ENCODE assay signal across 9 mouse cellular contexts in genomic region chr9:21869290-21869689, GRCm38 (mm10). TPM values are rescaled to one million over a fixed set of nuclear protein-coding genes. Genes with fewer than 3 reads are reported as not detected.
A peak's percentile ranks its signal among the peaks of the same experiment; 100 is the strongest.
DNase-seq lines count a peak whose midpoint lies in the region; ATAC-seq and TF ChIP-seq lines count a peak whose summit lies in the region.
"Not testable (repeated sequence)": the region's sequence is repeated elsewhere in the genome, so short reads cannot be mapped to it uniquely, and the experiment has no call there.
"Had no signal": no experiment of that assay in that cellular context is flagged by ENCODE, and none has a peak within 500 bp of the region (broad histone marks: within the 10 kb centered on the region; RNA-seq: fewer than 3 reads in every experiment).

No protein-coding gene starts in this region.

- H3K36me3 ChIP-seq in kidney, postnatal 0 days (ENCODE audit: insufficient read depth, low read length); thymus, adult 2 months (ENCODE audit: control insufficient read depth, insufficient read depth, low read length): not testable (repeated sequence)

- not testable (repeated sequence) for H3K27me3 ChIP-seq in kidney, postnatal 0 days (ENCODE audit: insufficient read depth, low read length); thymus, adult 2 months (ENCODE audit: control insufficient read depth, insufficient read depth, low read length)

- not testable (repeated sequence) for H3K27ac ChIP-seq in kidney, postnatal 0 days; thymus, adult 2 months (ENCODE audit: control insufficient read depth, insufficient read depth, low read length)

- TF ChIP-seq CTCF in kidney, postnatal 0 days (IDR thresholded peaks at IDR 0.05; ENCODE audit: low read depth): peak; percentile 63
- peak; percentile 39; the same call in 1 of the 2 replicates for TF ChIP-seq CTCF in thymus, adult 2 months (IDR thresholded peaks at IDR 0.05; ENCODE audit: borderline replicate concordance, control insufficient read depth, extremely low read depth, insufficient read depth, low read length, poor library complexity)

- ATAC-seq in kidney, postnatal 0 days (replicated peaks; ENCODE audit: low FRiP score, low read depth): not testable (repeated sequence)

- peak; percentile 13 for DNase-seq in CD4-positive, CD25-positive, alpha-beta regulatory T cell, adult 2 months (ENCODE audit: low read depth, low spot score)
- peak; percentile 64 for DNase-seq in adrenal gland, postnatal 25 days
- peak; percentile 31 for DNase-seq in embryo, embryonic 10.5 days (ENCODE audit: low spot score)
- peak; percentile 66 for DNase-seq in heart, adult 8-10 months (ENCODE audit: low spot score)
- not testable (repeated sequence) for DNase-seq in kidney, postnatal 0 days (ENCODE audit: low spot score)
- peak; percentile 37 for DNase-seq in liver
- peak; percentile 46 for DNase-seq in ovary, postnatal 14 days (ENCODE audit: low spot score)
- DNase-seq in thymus, adult 2 months: peak; percentile 33

- H3K4me3 ChIP-seq in kidney, postnatal 0 days (replicated peaks; ENCODE audit: low read depth, low read length); thymus, adult 2 months (ENCODE audit: control insufficient read depth, insufficient read depth, low read length): not testable (repeated sequence)

- H3K9me3 ChIP-seq in kidney, postnatal 0 days (replicated peaks; ENCODE audit: low read length): not testable (repeated sequence)

- 56% methylated on average over 7 of the region's 7 CpGs for WGBS in kidney, postnatal 0 days
- WGBS in thymus, adult 2 months: 67% methylated on average over 7 of the region's 7 CpGs

- not testable (repeated sequence) for H3K9ac ChIP-seq in kidney, postnatal 0 days (ENCODE audit: low read depth, low read length)

- not testable (repeated sequence) for TF ChIP-seq POLR2A in thymus, adult 2 months (IDR thresholded peaks at IDR 0.05; ENCODE audit: control insufficient read depth, extremely low read depth, insufficient read depth, low read length, poor library complexity)

- H3K4me1 ChIP-seq in kidney, postnatal 0 days (replicated peaks; ENCODE audit: insufficient read depth, low read length); thymus, adult 2 months (replicated peaks; ENCODE audit: control insufficient read depth, insufficient read depth, low read length): not testable (repeated sequence)

- not testable (repeated sequence) for H3K4me2 ChIP-seq in kidney, postnatal 0 days (ENCODE audit: low read length)

RNA-seq across cellular contexts. Expression of gene Dock6, which starts 16.9 kb away (rescaled TPM):
- 45.6 and 46.0 TPM in 2 replicates for total RNA-seq in adrenal gland, postnatal 25 days (2021)
- 10 to 100 TPM; 27.3 to 35.7 (median 30.7) TPM for total RNA-seq in heart, adult 8-10 months (2022)
- polyA plus RNA-seq in kidney, postnatal 0 days (2015; fragmentation: Nextera tagmentation; extraction: Ambion mirVana): 28.3 and 28.7 TPM in 2 replicates
- 27.7 and 30.8 TPM in 2 replicates for polyA plus RNA-seq in thymus, adult 2 months (2012; rRNA removed)

RNA-seq across cellular contexts. Expression of gene Angptl8, which starts 34.0 kb away (rescaled TPM):
- total RNA-seq in adrenal gland, postnatal 25 days (2021): 4.5 and 17.1 TPM in 2 replicates
- total RNA-seq in heart, adult 8-10 months (2022): under 1 TPM in 1 of 4 experiments, not detected in 3; 0.38 TPM
- 5.6 and 6.1 TPM in 2 replicates for polyA plus RNA-seq in kidney, postnatal 0 days (2015; fragmentation: Nextera tagmentation; extraction: Ambion mirVana)
- 4.7 and 6.5 TPM in 2 replicates for polyA plus RNA-seq in thymus, adult 2 months (2012; rRNA removed)
- polyA plus RNA-seq: frontal cortex, adult 2 months had no signal

RNA-seq across cellular contexts. Expression of gene Rab3d, which starts 48.7 kb away (rescaled TPM):
- total RNA-seq in adrenal gland, postnatal 25 days (2021): 36.3 and 71.9 TPM in 2 replicates
- 10 to 100 TPM; 13.2 to 16.4 (median 15.4) TPM for total RNA-seq in heart, adult 8-10 months (2022)
- 12.0 and 13.3 TPM in 2 replicates for polyA plus RNA-seq in kidney, postnatal 0 days (2015; fragmentation: Nextera tagmentation; extraction: Ambion mirVana)
- 34.9 and 40.3 TPM in 2 replicates for polyA plus RNA-seq in thymus, adult 2 months (2012; rRNA removed)

RNA-seq across cellular contexts. Expression of gene Ccdc159, which starts 58.0 kb away (rescaled TPM):
- total RNA-seq in adrenal gland, postnatal 25 days (2021): 13.6 and 19.1 TPM in 2 replicates
- total RNA-seq in heart, adult 8-10 months (2022): 1 to 10 TPM; 4.9 to 7.4 (median 5.6) TPM
- 1.8 and 2.0 TPM in 2 replicates for polyA plus RNA-seq in kidney, postnatal 0 days (2015; fragmentation: Nextera tagmentation; extraction: Ambion mirVana)
- 1.3 and 1.9 TPM in 2 replicates for polyA plus RNA-seq in thymus, adult 2 months (2012; rRNA removed)

RNA-seq across cellular contexts. Expression of gene Tmem205, which starts 58.1 kb away (rescaled TPM):
- 471 and 609 TPM in 2 replicates for total RNA-seq in adrenal gland, postnatal 25 days (2021)
- total RNA-seq in heart, adult 8-10 months (2022): 10 to 100 TPM; 80.1 to 91.4 (median 86.9) TPM
- 82.9 and 83.7 TPM in 2 replicates for polyA plus RNA-seq in kidney, postnatal 0 days (2015; fragmentation: Nextera tagmentation; extraction: Ambion mirVana)
- 40.0 and 47.7 TPM in 2 replicates for polyA plus RNA-seq in thymus, adult 2 months (2012; rRNA removed)
